Comparison of ENCODE assay signal across 19 mouse cellular contexts in genomic region chr15:77794138-77794907, GRCm38 (mm10). TPM values are rescaled to one million over a fixed set of nuclear protein-coding genes. Genes with fewer than 3 reads are reported as not detected.
A peak's percentile ranks its signal among the peaks of the same experiment; 100 is the strongest.
DNase-seq lines count a peak whose midpoint lies in the region; ATAC-seq and TF ChIP-seq lines count a peak whose summit lies in the region.
"Had no signal": no experiment of that assay in that cellular context is flagged by ENCODE, and none has a peak within 500 bp of the region (broad histone marks: within the 10 kb centered on the region; RNA-seq: fewer than 3 reads in every experiment).

No protein-coding gene starts in this region.

- H3K27ac ChIP-seq in gastrocnemius, adult 2 months = peak overlapping the region; percentile 80
- peak overlapping the region; percentile 48; the same call in 1 of the 2 replicates for H3K27ac ChIP-seq in kidney, embryonic 16.5 days (ENCODE audit: low read length)
- peak overlapping the region; percentile 39; the same call in 1 of the 2 replicates for H3K27ac ChIP-seq in small intestine, adult 2 months (ENCODE audit: insufficient read depth, low read depth, low read length)
- H3K27ac ChIP-seq: forebrain, embryonic 13.5 days; liver, embryonic 15.5 days had no signal

- H3K9me3 ChIP-seq in kidney, embryonic 16.5 days (ENCODE audit: low read length) = no peaks in the 10 kb centered on the region
- H3K9me3 ChIP-seq: forebrain, embryonic 13.5 days; hindbrain, embryonic 13.5 days; liver, embryonic 15.5 days had no signal

- no peak for ATAC-seq in kidney, embryonic 16.5 days (ENCODE audit: low FRiP score, low TSS enrichment)
- ATAC-seq: forebrain, embryonic 13.5 days; intestine, embryonic 16.5 days; lung, postnatal 0 days; midbrain, embryonic 16.5 days had no signal

- H3K27me3 ChIP-seq in kidney, embryonic 16.5 days (ENCODE audit: insufficient read depth, low read length) = no peaks in the 10 kb centered on the region
- H3K27me3 ChIP-seq in small intestine, adult 2 months (ENCODE audit: control insufficient read depth, insufficient read depth, low read length) = no peaks in the 10 kb centered on the region
- H3K27me3 ChIP-seq: forebrain, embryonic 13.5 days; hindbrain, embryonic 13.5 days; liver, embryonic 15.5 days had no signal

- no peak for TF ChIP-seq CTCF in gastrocnemius, adult 2 months (IDR thresholded peaks at IDR 0.05)
- TF ChIP-seq CTCF in small intestine, adult 2 months (IDR thresholded peaks at IDR 0.05; ENCODE audit: extremely low read depth, insufficient read length, insufficient replicate concordance, low read depth, low read length) = no peak

- TF ChIP-seq POLR2A in small intestine, adult 2 months (IDR thresholded peaks at IDR 0.05; ENCODE audit: low read depth, low read length) = no peak

- no peak overlapping the region for H3K4me2 ChIP-seq in kidney, embryonic 16.5 days (replicated peaks; ENCODE audit: low read depth, low read length)
- H3K4me2 ChIP-seq: forebrain, embryonic 13.5 days; hindbrain, embryonic 13.5 days; liver, embryonic 15.5 days had no signal

- intact Hi-C loops in gastrocnemius, adult 2 months (cut with DNase I) = no loop called here

- DNase-seq in gastrocnemius, adult 2 months = no peak
- DNase-seq in gastrocnemius, postnatal 10 days = no peak
- no peak for DNase-seq in kidney, postnatal 36 days
- peak; percentile 29 for DNase-seq in NIH3T3 (ENCODE audit: low read depth)
- DNase-seq in cerebellum, postnatal 14 days = no peak
- DNase-seq: adrenal gland, postnatal 36 days; gastrocnemius, postnatal 36 days; left cerebral cortex, postnatal 4 days; thymus, postnatal 14 days had no signal

- no peak overlapping the region for H3K4me3 ChIP-seq in gastrocnemius, adult 2 months
- H3K4me3 ChIP-seq in kidney, embryonic 16.5 days (ENCODE audit: low read length) = no peak overlapping the region
- no peak overlapping the region for H3K4me3 ChIP-seq in small intestine, adult 2 months (ENCODE audit: low read depth, low read length)
- H3K4me3 ChIP-seq: forebrain, embryonic 13.5 days; hindbrain, embryonic 13.5 days; liver, embryonic 15.5 days had no signal

- peaks cover 65% of the 10 kb centered on the region for H3K36me3 ChIP-seq in kidney, embryonic 16.5 days (ENCODE audit: insufficient read depth, low read length)
- peaks cover 85% of the 10 kb centered on the region for H3K36me3 ChIP-seq in small intestine, adult 2 months (ENCODE audit: control insufficient read depth, insufficient read depth, low read length)

- 70% methylated on average over 13 of the region's 13 CpGs for WGBS in kidney, embryonic 16.5 days
- 75% methylated on average over 13 of the region's 13 CpGs for WGBS in small intestine, adult 2 months

- H3K4me1 ChIP-seq in kidney, embryonic 16.5 days (ENCODE audit: insufficient read depth, low read length) = peaks cover 31% of the 10 kb centered on the region
- H3K4me1 ChIP-seq in small intestine, adult 2 months (ENCODE audit: control insufficient read depth, insufficient read depth, insufficient read length, low read length) = peaks cover 32% of the 10 kb centered on the region

- H3K9ac ChIP-seq in kidney, embryonic 16.5 days (replicated peaks; ENCODE audit: low read length) = no peak overlapping the region
- H3K9ac ChIP-seq: forebrain, embryonic 13.5 days; hindbrain, embryonic 13.5 days; liver, embryonic 15.5 days had no signal

RNA-seq across cellular contexts. Expression of gene Apol8, which starts 37.5 kb away (rescaled TPM):
- total RNA-seq in gastrocnemius, adult 2 months (2021) = under 1 TPM; 0.08 to 0.31 TPM
- total RNA-seq in gastrocnemius, postnatal 10 days (2021) = under 1 TPM in 1 of 2 experiments, not detected in 1; 0.61 TPM
- polyA plus RNA-seq in kidney, embryonic 16.5 days (2015; fragmentation: Nextera tagmentation; extraction: Ambion mirVana) = 0.19 and 0.21 TPM in 2 replicates
- 0.10 and 0.11 TPM in 2 replicates for polyA plus RNA-seq in small intestine, adult 2 months (2012; rRNA removed)
- total RNA-seq: adrenal gland, postnatal 36 days had no signal
- polyA plus RNA-seq: heart, embryonic 14.5 days; large intestine, adult 2 months had no signal

RNA-seq across cellular contexts. Expression of gene Myh9, which starts 47.7 kb away (rescaled TPM):
- total RNA-seq in gastrocnemius, adult 2 months (2021) = 10 to 100 TPM; 37.4 to 57.4 TPM
- total RNA-seq in gastrocnemius, postnatal 10 days (2021) = 100 to 1,000 TPM; 117 to 155 TPM
- 55.4 and 64.5 TPM in 2 replicates for polyA plus RNA-seq in kidney, embryonic 16.5 days (2015; fragmentation: Nextera tagmentation; extraction: Ambion mirVana)
- polyA plus RNA-seq in small intestine, adult 2 months (2012; rRNA removed) = 44.8 and 89.4 TPM in 2 replicates
